ENCODE assay signal across 8 mouse cellular contexts in genomic region chrX:52679045-52679444, GRCm38 (mm10).
DNase-seq lines count a peak whose midpoint lies in the region; ATAC-seq and TF ChIP-seq lines count a peak whose summit lies in the region.

No protein-coding gene starts in this region.

- WGBS in intestine, embryonic 14.5 days: 16% methylated on average over 5 of the region's 5 CpGs
- WGBS in intestine, embryonic 15.5 days: 30% methylated on average over 5 of the region's 5 CpGs
- 21% methylated on average over 5 of the region's 5 CpGs for WGBS in forebrain, embryonic 12.5 days

- peak; percentile 35 for TF ChIP-seq CTCF in E14TG2a.4 (conservative IDR thresholded peaks at IDR 0.05; ENCODE audit: low read length)
- 0 out of 2 replicates have a peak, but pooled peaks have one; percentile 19 for TF ChIP-seq CTCF in cortical plate, adult 2 months (IDR thresholded peaks at IDR 0.05; ENCODE audit: extremely low read depth, insufficient read depth, low read length)

- no peak for ATAC-seq in intestine, embryonic 14.5 days (replicated peaks; ENCODE audit: low FRiP score, low TSS enrichment, low read depth)
- ATAC-seq in intestine, embryonic 15.5 days: no peak
- 0 out of 2 replicates have a peak, but pooled peaks have one; percentile 44 for ATAC-seq in megakaryocyte-erythroid progenitor cell, adult 5-6 weeks (replicated peaks; ENCODE audit: low FRiP score, low TSS enrichment, poor library complexity, severe bottlenecking)
- no peak for ATAC-seq in forebrain, embryonic 12.5 days (ENCODE audit: low FRiP score)

- DNase-seq in intestine, embryonic 14.5 days (ENCODE audit: low spot score): peak; percentile 56
- DNase-seq in kidney, adult 9 months: peak; percentile 40
- no peak for DNase-seq in ovary, postnatal 36 days (ENCODE audit: low spot score)

- H3K4me1 ChIP-seq in intestine, embryonic 14.5 days (replicated peaks; ENCODE audit: control insufficient read depth, insufficient read depth, low read length): no peaks in the 10 kb centered on the region
- no peaks in the 10 kb centered on the region for H3K4me1 ChIP-seq in intestine, embryonic 15.5 days (replicated peaks)
- H3K4me1 ChIP-seq in E14TG2a.4 (replicated peaks; ENCODE audit: low read depth, low read length): peaks cover 3% of the 10 kb centered on the region; the same call in 1 of the 2 replicates
- no peaks in the 10 kb centered on the region for H3K4me1 ChIP-seq in cortical plate, adult 2 months (ENCODE audit: control insufficient read depth, insufficient read depth, low read length)
- H3K4me1 ChIP-seq in forebrain, embryonic 12.5 days: no peaks in the 10 kb centered on the region

- H3K36me3 ChIP-seq in intestine, embryonic 14.5 days (ENCODE audit: control insufficient read depth, insufficient read depth, low read length): no peaks in the 10 kb centered on the region
- no peaks in the 10 kb centered on the region for H3K36me3 ChIP-seq in intestine, embryonic 15.5 days
- no peaks in the 10 kb centered on the region for H3K36me3 ChIP-seq in E14TG2a.4 (ENCODE audit: insufficient read depth, low read length)
- no peaks in the 10 kb centered on the region for H3K36me3 ChIP-seq in forebrain, embryonic 12.5 days (replicated peaks)

- no peak overlapping the region for H3K27ac ChIP-seq in intestine, embryonic 14.5 days (ENCODE audit: low read depth)
- H3K27ac ChIP-seq in intestine, embryonic 15.5 days: no peak overlapping the region
- no peak overlapping the region for H3K27ac ChIP-seq in cortical plate, adult 2 months (ENCODE audit: insufficient read depth, low read length)
- no peak overlapping the region for H3K27ac ChIP-seq in forebrain, embryonic 12.5 days

- H3K27me3 ChIP-seq in intestine, embryonic 14.5 days (replicated peaks; ENCODE audit: control insufficient read depth, insufficient read depth, low read length): no peaks in the 10 kb centered on the region
- H3K27me3 ChIP-seq in intestine, embryonic 15.5 days (replicated peaks): no peaks in the 10 kb centered on the region
- no peaks in the 10 kb centered on the region for H3K27me3 ChIP-seq in E14TG2a.4 (ENCODE audit: insufficient read depth, low read length)
- no peaks in the 10 kb centered on the region for H3K27me3 ChIP-seq in forebrain, embryonic 12.5 days

- no peak overlapping the region for H3K9ac ChIP-seq in intestine, embryonic 14.5 days (ENCODE audit: low read length)
- H3K9ac ChIP-seq in intestine, embryonic 15.5 days: no peak overlapping the region
- no peak overlapping the region for H3K9ac ChIP-seq in forebrain, embryonic 12.5 days

- TF ChIP-seq POLR2A in cortical plate, adult 2 months (IDR thresholded peaks at IDR 0.05; ENCODE audit: extremely low read depth, insufficient read depth, low read length): no peak

- H3K4me2 ChIP-seq in intestine, embryonic 14.5 days (ENCODE audit: low read length): no peak overlapping the region
- H3K4me2 ChIP-seq in intestine, embryonic 15.5 days (replicated peaks): no peak overlapping the region
- H3K4me2 ChIP-seq in forebrain, embryonic 12.5 days: no peak overlapping the region

- no peak overlapping the region for H3K4me3 ChIP-seq in intestine, embryonic 14.5 days (ENCODE audit: low read depth, low read length)
- no peak overlapping the region for H3K4me3 ChIP-seq in intestine, embryonic 15.5 days (replicated peaks)
- no peak overlapping the region for H3K4me3 ChIP-seq in E14TG2a.4 (replicated peaks; ENCODE audit: low read length)
- no peak overlapping the region for H3K4me3 ChIP-seq in cortical plate, adult 2 months (ENCODE audit: insufficient read depth, low read length)
- H3K4me3 ChIP-seq in forebrain, embryonic 12.5 days (replicated peaks): no peak overlapping the region

- no peaks in the 10 kb centered on the region for H3K9me3 ChIP-seq in intestine, embryonic 14.5 days (ENCODE audit: control insufficient read depth, low read length)
- H3K9me3 ChIP-seq in intestine, embryonic 15.5 days: no peaks in the 10 kb centered on the region
- no peaks in the 10 kb centered on the region for H3K9me3 ChIP-seq in E14TG2a.4 (ENCODE audit: low read length)
- no peaks in the 10 kb centered on the region for H3K9me3 ChIP-seq in forebrain, embryonic 12.5 days
